Mouse (Mus musculus) left cerebral cortex, adult 9 months (tissue): ENCODE data around the gene Zfp36l2.

Experiments used
- DNase-seq, 2 experiments: peaks; one replicate each; pipeline ENCODE4 v3.0.0; 2022; ENCODE audit warnings: low spot score in 2 of 2

Gene Zfp36l2

DNA sequence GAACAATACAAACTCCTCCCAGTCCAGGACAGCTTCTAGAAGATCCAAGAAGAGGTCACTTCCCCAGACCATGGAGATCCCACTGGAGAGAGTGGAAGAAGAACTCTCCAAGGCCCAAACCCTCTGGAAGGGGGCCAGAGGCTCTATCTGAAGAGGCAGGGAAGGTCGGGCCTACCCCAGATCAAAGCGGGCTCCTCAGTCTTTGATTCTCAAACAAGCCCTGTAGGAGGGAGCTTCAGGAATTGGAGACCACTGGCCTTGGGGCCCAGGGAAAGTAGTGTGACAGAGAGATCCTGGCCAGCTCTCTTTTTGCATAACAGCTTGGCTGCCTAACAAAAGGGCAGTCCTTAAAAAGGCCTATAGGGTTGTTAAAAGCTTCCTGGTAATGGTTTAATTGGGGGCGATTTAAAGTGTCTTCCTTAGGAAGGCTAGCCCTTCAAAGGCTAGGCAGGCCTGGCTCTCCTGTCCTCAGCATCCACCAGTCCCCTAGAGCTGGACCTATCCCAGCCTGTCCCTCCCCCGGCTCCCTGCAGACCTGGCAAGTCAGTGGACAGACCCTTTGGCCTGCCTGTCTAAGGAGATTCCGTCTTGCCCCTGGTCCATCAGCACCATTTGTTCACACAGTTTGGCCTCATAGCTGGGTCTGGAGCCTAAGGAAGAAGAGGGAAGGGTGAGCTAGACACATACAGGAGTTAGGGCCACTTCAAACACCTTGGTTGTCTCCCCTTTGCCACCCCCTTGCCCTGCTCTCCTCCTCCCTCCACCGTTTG lies 35.4 kb downstream of the Zfp36l2 start:
- no peak for DNase-seq

DNA sequence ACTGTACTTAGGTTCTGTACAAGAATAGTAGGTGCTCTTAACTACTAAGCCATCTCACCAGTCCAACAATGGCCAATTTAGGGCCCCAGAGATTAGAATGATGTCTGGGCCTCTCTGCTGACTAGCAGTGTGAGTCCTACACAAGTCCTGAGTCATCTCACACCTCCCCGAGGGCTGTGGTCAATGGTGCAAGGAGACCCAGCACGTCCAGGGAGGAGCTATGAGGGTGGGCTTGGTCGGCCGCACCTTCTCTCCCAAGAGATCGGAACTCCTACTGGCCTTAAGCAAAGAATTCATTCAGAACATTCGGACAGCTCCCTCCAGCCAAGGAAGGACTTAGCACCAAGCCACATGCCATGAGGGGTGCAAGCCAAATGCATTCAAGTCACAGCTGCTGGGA lies 36.4 kb downstream of the Zfp36l2 start:
- DNase-seq, result no peak

DNA sequence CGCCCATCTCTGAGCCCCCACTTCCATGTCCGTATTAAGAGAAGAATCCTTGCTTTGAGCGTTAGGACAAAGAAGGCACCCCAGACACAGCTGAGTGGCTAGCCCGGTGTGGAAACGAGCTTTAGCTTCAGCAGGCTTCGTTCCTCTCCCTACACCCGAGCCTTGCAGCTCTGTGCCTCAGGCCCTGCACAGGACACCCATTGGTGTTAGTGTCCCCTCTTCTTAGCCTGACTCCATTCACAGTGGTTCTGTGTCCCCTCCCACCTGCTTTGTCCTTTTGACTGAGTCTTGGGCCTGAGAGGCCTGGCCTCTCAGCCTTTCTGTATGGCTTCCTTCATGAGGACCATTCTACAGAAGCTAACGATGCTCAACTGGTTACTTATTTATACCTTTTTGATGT lies 37.5 kb downstream of the Zfp36l2 start:
- no peak for DNase-seq

DNA sequence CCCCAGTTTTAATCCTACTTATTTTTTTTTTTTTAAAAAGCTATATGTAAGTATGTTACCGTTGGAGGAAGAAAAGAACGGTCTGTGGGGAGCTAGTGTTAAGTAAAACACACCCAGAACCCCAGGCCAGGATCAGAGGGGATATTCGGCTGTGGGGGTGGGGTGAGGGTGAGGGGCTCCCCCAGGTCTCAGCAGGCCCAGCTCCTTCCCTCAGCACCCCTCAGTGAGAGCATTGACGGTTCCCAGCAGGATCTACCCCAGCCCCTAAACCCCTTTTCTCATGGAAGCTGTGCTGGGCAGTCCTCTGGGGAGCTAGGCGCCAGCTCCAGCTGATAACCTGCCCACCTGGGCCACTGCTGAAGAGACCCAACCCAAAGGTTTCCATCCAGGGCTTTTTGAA lies 38.2 kb downstream of the Zfp36l2 start:
- DNase-seq, result no peak

DNA sequence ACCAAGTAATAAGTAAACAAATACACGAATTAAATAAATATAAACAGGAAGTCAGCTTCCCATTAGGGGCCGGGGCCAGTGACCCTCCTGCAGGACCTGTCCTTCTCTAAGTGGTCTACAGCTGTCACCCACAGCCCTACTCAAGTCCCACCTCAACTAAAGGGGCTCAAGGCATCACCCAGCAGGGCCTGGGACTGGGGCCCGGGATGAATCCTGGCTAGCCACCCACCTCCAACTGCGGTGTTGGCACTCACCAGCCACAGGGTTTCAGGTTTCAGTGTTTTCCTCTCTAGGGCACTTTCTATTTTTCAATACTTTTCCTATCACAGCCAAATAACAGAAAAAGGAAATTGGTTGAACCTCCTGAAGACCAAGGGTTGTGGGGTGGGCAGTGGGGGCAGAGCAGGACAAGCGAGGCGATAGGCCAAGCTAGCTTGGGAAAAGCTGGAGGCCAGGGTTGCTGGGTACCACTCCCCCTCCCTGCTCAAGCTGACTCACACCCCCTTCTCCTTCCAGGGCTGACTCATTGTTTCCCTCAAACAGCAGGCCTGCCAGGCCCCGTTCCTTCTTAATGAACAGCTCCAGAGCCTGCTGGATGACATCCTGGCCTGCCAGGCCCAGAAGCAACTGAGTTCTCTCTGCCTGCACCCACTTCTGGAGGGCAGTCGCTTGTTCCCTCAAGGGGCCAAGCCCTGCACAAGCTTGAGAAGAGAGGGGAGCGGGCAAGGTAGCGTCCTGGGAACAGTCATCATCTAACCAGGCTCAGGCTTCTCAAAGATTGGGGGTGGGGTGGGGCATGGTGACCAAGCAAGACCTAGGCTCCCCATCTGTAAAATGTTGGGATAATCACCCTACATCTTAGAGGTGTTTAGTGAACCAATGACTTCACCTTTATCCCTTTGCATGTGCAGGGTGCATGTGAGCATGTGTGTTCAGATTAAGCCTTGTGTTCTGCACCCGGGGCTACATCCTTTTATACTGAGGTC lies 39.0 kb downstream of the Zfp36l2 start:
- DNase-seq, result peak; percentile 66 to 78

DNA sequence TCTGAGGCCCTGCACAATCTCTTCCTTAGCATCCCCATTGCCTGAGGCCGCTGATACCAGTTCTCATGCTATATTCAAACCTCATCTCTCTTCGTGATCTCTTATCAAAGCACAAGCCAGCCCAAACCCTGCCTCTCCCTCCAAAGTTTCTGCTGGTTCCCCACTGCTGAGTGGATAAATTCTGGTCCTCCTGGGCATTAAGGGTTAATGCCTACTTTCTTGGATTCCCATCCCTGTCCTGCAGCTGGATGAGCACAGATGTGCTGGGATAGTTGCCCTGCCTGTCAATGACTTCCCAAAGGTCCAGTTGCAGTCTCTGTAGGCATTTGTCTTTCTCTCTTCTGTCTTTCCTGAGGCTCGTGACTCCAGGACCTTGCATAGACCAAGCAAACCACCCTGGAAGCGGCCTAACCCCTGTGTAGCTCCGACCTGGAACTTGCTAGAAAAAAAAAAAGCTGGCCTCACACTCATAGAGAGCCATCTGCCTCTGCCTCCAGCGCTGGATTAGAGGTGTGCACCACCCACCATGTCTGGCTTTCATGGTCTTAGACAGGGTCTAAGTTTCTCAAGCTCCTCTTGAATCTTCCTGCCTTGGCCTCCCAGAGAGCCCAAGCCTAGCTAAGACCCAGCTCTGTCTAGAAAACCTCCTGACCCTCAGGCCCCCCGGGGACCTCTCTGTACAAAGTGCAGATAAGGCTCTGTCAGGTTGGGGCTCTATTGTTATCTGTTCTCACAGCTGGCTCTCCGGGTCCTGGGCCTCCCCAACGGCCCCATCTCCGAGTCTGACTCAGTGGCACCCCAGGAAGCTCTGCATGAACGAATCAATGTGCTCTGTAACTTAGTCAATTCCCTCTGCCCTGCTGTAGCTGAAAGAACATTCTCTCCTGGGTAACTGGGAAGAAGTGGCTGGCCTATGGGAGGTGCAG lies 40.3 kb downstream of the Zfp36l2 start:
- no peak for DNase-seq

DNA sequence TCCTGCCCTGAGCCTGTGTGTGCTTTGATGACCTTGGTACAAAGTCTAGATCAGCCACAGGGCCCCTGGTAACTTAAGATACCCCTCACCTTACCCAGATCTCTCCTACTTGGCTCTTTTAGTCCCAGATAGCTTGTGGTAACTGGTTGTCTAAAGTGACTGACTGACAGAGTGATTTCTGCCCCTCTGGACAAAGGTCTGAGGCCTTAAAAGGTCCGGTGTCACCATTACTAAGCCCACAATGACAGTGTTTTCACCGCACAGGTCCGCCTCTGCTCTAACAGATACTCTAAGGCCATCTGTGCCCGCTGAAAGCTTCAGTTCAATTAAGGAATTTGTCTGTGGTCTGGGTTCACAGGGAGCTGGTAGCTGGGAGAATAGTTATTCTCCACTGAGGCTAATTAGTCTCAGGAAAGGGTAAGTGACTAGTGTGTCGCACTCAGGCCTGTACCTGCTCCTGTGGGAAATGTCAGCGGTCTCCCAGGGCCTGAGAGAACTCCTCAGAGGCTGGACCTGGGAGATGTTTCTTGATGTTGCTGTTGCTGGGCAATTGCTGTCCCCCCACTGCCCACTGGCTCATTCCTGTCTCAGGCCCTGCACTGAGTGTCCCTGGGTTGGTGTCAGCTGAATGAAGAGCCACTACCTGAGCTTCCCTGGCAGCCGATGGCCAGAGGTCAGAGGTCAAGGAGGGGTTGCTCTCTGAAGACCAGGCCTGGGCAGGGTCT lies 41.1 kb downstream of the Zfp36l2 start:
- DNase-seq, result no peak

DNA sequence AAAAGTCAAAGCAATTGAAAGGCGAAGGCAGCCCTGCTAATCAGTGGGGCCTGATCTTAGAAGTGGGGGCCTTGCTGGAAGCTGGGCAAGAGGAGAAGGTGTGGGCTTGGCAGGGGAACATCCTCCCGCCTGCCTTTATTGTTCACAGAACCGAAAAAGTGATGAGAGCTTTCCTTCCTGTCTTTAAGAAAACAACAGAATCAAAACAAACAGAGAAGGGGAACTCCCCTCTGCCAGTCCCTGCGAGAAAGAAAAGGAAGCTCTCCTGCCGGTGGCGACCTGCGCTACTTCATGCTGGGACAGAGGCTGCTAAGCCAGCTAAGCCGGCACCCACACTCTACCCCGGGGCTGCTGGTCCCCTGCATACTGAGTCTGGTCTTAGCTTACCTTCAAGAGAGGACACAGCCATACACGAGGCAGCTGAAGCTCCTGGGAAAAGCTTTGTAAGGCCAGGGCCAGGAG lies 41.9 kb downstream of the Zfp36l2 start:
- DNase-seq, result peak in 1 of 2 experiments; percentile 20

DNA sequence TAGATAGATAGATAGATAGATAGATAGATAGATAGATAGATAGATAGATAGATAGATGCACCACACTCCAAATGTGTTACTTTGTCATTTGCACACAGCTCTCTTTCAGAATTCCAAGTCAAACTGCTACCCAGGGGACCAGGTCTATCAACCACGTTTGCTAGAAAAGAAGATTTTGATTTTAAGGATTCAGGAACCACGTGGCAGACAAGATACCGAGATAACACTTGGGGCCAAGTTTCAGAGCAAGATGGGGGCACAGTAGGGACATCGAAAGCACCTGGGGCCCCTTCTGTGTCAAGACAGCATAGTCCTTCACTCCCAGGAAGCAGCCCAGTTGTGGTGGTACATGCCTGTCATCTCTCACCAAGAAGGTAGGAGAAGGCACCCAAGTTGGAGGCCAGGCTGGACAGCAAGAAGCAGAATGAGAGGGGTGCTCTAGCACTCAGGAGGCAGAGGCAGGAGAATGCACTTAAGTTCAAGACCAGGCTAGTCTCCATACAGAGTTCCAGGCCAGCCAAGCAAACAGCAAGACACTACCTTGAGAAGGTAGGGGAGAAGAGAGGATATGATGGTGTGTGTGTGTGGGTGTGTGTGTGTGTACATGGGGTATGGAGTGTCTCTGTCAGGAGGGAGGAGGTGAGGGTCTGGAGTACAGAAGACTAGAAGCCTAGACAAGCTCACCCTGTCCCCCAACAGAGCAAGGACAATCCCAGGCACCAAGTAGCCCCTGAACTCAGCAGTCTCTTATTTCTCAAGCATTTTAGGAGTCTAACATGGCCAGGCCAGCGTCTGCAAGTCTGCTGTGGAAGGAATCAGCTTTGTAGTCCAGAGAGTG lies 42.8 kb downstream of the Zfp36l2 start:
- no peak for DNase-seq

DNA sequence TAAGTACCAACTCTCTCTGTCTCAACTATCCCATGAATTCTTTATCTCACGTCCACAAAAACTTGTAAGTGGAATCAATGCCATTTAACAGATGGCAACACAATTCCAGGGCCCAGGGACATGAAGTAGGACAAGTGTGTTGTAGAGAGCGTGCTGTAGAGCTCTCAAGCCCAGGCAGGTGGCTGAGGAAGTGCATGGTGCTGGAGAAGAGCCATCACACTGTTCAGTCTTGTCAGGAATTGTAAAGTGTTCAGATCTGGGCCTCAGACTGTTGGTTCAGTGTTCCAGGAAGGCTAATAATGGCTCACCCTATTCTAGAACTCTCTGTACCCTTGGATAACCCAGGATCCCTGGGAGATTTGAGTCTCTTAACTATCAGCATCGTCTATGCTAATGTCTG lies 43.6 kb downstream of the Zfp36l2 start:
- no peak for DNase-seq

DNA sequence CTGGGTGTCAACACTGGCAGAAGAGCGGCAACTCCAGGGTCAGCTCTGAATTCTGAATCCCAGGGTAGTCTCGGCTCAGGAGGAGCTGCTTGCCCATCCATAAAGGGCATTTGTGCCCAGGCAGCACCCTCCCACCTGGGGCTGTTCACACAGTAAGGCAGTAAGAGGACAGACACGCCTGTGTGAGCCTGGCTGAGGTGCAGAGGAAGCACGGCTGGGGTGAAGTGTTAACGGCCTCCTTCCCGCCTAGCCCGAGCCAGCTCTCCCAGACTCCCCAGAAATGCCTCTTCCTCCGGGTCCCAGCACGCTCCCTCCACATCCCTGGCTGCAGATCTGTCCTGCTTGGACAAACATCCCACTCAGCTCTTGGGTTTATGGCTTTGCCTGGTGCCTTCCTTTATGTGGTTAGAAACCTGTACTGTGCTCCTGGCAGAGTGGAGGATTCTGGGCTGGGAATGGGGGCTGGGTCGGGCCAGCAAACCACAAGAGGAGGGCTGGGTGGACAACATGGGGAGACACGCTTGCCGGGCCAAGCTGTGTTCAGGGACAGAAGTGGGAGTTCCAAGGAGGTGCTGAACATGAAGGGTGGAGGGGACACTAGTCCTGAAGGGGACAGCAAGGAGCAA lies 44.4 kb downstream of the Zfp36l2 start:
- DNase-seq, result no peak

DNA sequence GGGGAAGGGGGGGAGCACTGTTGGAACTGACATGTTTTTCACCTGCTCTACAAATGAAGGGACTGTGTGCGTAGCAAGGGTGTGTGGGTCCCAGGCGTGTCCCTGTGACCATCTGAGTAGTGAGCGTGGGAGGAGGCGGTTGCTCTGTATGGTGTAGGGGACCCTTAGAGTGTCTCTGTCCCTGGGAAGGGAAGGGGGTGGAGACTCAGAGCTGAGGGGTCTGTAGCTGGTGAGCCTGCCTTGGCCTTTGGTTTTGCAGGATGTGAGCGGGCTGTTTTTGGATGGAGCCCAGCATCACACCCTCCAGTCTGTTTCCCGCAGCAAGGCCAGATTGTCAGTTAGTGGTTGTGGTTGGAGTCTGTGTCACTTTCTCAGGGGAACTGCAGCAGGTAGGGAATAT lies 46.1 kb downstream of the Zfp36l2 start:
- DNase-seq, result no peak

DNA sequence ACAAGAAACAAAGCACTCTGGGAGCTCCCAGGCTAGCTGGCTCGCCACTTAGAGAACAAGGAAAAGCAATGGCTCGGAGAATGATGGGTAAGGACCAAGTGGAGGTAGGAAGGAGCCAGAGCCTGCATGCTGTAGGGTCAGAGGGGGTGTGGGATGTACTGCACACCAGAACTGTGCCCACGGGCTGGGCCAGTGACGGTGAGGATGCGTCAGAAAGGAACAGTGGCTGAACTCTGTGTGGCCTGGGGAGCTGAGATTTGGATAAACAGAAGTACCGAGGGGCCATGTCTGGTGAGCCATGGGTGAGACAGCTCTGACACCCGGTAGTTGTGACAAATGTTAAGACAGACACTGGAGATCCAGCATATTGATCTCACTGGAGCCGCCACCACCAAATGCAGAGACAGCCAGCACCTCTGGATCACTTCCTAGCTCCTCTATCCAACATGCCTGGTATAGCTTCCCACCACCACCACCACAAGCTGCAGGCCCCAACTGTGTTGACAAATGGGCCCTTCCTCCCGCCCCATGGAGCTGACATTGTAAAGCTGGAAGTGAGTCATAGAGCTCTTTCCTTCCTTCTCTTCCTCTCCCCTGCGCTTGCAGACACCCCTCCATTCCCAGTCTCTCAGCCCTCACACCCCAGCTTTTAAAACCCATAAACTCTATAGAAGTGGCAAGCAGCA lies 46.8 kb downstream of the Zfp36l2 start:
- DNase-seq, result peak in 1 of 2 experiments; percentile 15

DNA sequence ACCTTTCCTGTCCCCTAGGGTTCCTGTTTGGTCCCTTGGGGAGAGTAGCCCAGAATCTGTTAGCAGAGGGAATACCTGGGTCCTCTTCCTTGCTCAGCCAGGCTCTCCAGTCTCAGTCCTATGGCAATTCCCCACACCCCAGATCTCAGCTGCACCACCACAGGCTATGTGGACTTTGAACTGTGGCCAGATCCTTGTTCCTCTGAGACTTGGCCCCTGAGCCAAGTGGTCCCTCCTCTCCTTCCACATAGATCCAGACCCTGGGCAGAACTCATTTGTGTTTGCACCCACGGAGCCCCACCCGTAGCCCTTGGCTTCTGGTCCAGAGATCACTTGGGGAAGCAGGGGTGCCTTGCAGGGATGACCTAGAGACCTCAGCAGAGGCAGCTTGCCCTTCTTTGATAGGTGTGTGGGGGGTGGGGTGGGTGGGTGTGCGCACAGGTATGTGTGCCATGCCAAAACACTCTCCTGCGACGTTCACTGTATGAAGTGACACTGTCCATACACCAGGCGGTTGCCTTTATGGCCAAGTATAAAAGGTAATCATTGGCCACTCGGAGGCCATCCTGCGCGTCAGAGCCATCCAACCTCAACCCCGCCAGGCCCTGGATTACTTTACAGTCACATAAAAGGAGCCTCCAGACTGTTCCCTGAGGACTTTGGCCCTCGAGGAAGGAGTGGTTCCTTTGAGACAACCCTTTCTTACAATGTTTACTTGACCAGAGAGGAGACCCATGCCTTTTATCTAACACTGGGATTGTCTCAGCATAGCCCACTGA lies 50.2 kb downstream of the Zfp36l2 start:
- no peak for DNase-seq

DNA sequence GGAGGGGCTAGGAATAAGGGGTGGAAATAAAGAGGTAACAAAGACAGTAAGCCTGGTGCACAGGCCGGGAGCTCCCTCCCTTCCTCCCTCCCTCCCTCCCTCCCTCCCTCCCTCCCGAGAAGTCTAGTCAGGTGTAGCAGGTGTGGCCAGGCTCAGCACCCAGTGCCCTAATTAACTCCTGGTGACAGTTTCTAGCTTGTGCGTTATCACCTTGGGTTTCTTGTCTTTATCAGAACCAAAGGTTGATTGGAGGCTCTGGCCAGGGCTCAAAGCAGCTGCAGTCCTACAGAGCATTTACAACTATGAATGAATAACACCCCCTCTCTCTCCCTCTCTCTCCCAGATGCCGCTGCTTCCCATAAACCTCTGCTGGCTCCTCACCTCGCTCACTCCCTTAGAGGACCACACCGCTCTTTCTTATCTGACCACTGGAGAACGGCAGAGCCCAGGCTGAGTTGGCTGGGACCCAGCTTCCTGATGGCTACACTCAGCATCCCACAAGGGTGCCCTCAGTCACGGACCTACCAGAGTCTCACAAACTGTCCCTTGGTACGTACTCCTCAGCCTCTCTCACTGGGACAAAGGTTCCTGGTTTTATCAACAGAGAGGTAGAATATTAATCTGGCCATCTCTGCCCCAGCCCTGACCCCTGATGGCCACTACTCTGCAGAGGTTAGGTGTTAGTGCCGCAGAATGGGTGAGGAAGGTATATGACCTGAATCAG lies 50.9 kb downstream of the Zfp36l2 start:
- DNase-seq, result no peak

DNA sequence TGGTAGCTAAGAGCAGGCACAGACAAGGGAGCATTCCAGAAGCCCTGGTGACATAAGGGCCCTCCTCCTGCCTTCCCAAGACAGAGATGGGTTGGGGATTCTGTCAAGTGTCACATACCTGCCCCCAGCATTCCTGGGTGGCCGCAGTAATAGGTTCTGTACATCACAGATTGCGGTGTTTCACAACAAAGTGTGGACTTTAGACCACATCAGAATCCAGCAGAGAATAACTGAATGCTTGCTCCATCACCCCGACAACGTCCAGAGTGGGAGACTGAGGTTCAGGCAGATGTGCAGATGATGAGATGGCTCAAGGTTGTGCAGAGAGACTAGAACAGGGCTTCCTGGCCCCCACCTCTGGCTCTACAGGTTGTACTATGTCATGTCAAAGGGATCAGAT lies 51.5 kb downstream of the Zfp36l2 start:
- DNase-seq, result no peak

DNA sequence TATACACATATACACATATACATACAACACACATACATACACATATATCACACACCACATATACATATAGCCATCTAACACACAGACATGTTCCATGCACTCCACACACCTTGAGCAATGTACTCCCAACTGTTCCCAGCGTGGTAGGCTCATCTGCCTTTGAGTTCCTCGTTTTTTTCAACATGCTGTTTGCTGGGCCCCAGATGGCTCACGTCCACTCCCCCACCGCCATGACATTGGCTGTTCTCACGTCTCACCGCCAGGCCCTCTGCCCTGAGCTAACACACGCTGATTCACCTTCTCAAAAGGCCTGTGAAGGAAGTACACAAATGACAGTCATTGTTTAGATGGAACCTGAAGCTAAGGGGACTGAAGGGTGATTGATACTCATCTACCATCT lies 52.5 kb downstream of the Zfp36l2 start:
- DNase-seq, result no peak
